9 mouse cellular contexts compared by ENCODE assay signal in genomic region chr10:94124376-94124775, GRCm38 (mm10). TPM values are rescaled to one million over a fixed set of nuclear protein-coding genes. Genes with fewer than 3 reads are reported as not detected.
DNase-seq lines count a peak whose midpoint lies in the region; ATAC-seq and TF ChIP-seq lines count a peak whose summit lies in the region.
"Had no signal": no experiment of that assay in that cellular context is flagged by ENCODE, and none has a peak within 500 bp of the region (broad histone marks: within the 10 kb centered on the region; RNA-seq: fewer than 3 reads in every experiment).

No protein-coding gene starts in this region.

- H3K27ac ChIP-seq in heart, embryonic 12.5 days (ENCODE audit: poor library complexity, severe bottlenecking), result no peak overlapping the region
- no peak overlapping the region for H3K27ac ChIP-seq in cortical plate, adult 2 months (ENCODE audit: insufficient read depth, low read length)
- H3K27ac ChIP-seq: forebrain, embryonic 13.5 days had no signal

- H3K4me3 ChIP-seq in heart, embryonic 12.5 days, result no peak overlapping the region
- no peak overlapping the region for H3K4me3 ChIP-seq in cortical plate, adult 2 months (ENCODE audit: insufficient read depth, low read length)
- H3K4me3 ChIP-seq: forebrain, embryonic 13.5 days had no signal

- H3K4me2 ChIP-seq in heart, embryonic 12.5 days, result no peak overlapping the region
- H3K4me2 ChIP-seq: forebrain, embryonic 13.5 days had no signal

- no peaks in the 10 kb centered on the region for H3K9me3 ChIP-seq in heart, embryonic 12.5 days (replicated peaks)
- H3K9me3 ChIP-seq: forebrain, embryonic 13.5 days had no signal

- no peak overlapping the region for H3K9ac ChIP-seq in heart, embryonic 12.5 days
- H3K9ac ChIP-seq: forebrain, embryonic 13.5 days had no signal

- no peak for ATAC-seq in heart, embryonic 12.5 days (ENCODE audit: insufficient number of reproducible peaks, low FRiP score)
- ATAC-seq: forebrain, embryonic 13.5 days had no signal

- TF ChIP-seq POLR2A in cortical plate, adult 2 months (IDR thresholded peaks at IDR 0.05; ENCODE audit: extremely low read depth, insufficient read depth, low read length), result no peak

- peak; percentile 31 for DNase-seq in heart, postnatal 4 days
- peak; percentile 25 for DNase-seq in right cerebral cortex, postnatal 14 days
- DNase-seq in right cerebral cortex, adult 2 months (ENCODE audit: low spot score in 2 of 2), result no peak
- peak; percentile 10 for DNase-seq in splenic B cell, adult 2 months (ENCODE audit: low read depth, low spot score)
- no peak for DNase-seq in ovary, postnatal 10 days (ENCODE audit: low spot score)
- no peak for DNase-seq in adipocyte (ENCODE audit: low spot score)

- peaks cover 43% of the 10 kb centered on the region for H3K36me3 ChIP-seq in heart, embryonic 12.5 days
- H3K36me3 ChIP-seq in splenic B cell, adult 2 months (ENCODE audit: control insufficient read depth, insufficient read depth, low read length, poor library complexity, severe bottlenecking), result no peaks in the 10 kb centered on the region

- peak; percentile 24; the same call in 1 of the 2 replicates for TF ChIP-seq CTCF in cortical plate, adult 2 months (IDR thresholded peaks at IDR 0.05; ENCODE audit: extremely low read depth, insufficient read depth, low read length)

- H3K27me3 ChIP-seq in heart, embryonic 12.5 days (replicated peaks), result no peaks in the 10 kb centered on the region
- H3K27me3 ChIP-seq in splenic B cell, adult 2 months (ENCODE audit: control insufficient read depth, insufficient read depth, low read length, poor library complexity, severe bottlenecking), result no peaks in the 10 kb centered on the region
- H3K27me3 ChIP-seq: forebrain, embryonic 13.5 days had no signal

- WGBS in heart, embryonic 12.5 days, result 72% methylated on average over 5 of the region's 5 CpGs

- H3K4me1 ChIP-seq in heart, embryonic 12.5 days (replicated peaks), result peaks cover 4% of the 10 kb centered on the region; the same call in 1 of the 2 replicates
- H3K4me1 ChIP-seq in cortical plate, adult 2 months (ENCODE audit: control insufficient read depth, insufficient read depth, low read length), result no peaks in the 10 kb centered on the region; the same call in 1 of the 2 replicates

RNA-seq across cellular contexts. Expression of gene Nr2c1, which starts 23.4 kb away (rescaled TPM):
- 10 to 100 TPM; 10.2 to 10.7 TPM for total RNA-seq in heart, postnatal 4 days (2021)
- 7.1 and 8.7 TPM in 2 replicates for polyA plus RNA-seq in heart, embryonic 12.5 days (2016; fragmentation: Nextera tagmentation; extraction: Ambion mirVana)
- 7.1 and 7.5 TPM in 2 replicates for polyA plus RNA-seq in cortical plate, adult 2 months (2012; rRNA removed)

Comparison
In these comparisons a context has a peak if more than half of its experiments do, and no peak if none do; other contexts are left out.
1. DNase-seq: peak in heart, postnatal 4 days (single experiment), right cerebral cortex, postnatal 14 days (single experiment) and splenic B cell, adult 2 months (single experiment); none in right cerebral cortex, adult 2 months (0 of 2), ovary, postnatal 10 days (single experiment) and adipocyte (single experiment).